Mouse (Mus musculus): ENCODE results near the gene Ctdspl2. TPM values are rescaled to one million over a fixed set of nuclear protein-coding genes. Genes with fewer than 3 reads are reported as not detected.

The Ctdspl2 gene
- total RNA-seq, 4 experiments from 2014 or later, result 28.5 to 37.2 (median 34.1) TPM

- no peak for DNase-seq (ENCODE audit: low spot score in 2 of 2)
These were observed 103.7 kb downstream of the Ctdspl2 start for GRCm38 (mm10) chr2:122059365-122060115.

Small RNA genes lying within 50 kb of the gene (microRNA-seq; reads per million reads assigned to microRNA genes)
- gene Gm47314, result 0 reads per million in 2 experiments

Other genes starting within 250 kb of the Ctdspl2 start
- 10 to 100 TPM; 32.5 to 38.7 (median 38.0) TPM for gene Frmd5, start 148.9 kb upstream of the Ctdspl2 start, total RNA-seq (2022)
- gene Casc4, start 89.0 kb upstream of the Ctdspl2 start, total RNA-seq (2022), result 10 to 100 TPM; 90.4 to 95.9 (median 92.5) TPM
- under 1 TPM in 3 of 4 experiments, not detected in 1; 0.23 to 0.57 (median 0.35) TPM for gene Mageb3, start 91 bp downstream of the Ctdspl2 start, total RNA-seq (2022)
- 10 to 100 TPM; 18.1 to 21.9 (median 18.7) TPM for gene Eif3j1, start 72.5 kb downstream of the Ctdspl2 start, total RNA-seq (2022)
- gene Spg11, start 162.4 kb downstream of the Ctdspl2 start, total RNA-seq (2022), result 10 to 100 TPM; 15.2 to 19.3 (median 18.5) TPM
- 100 to 1,000 TPM; 103 to 516 (median 252) TPM for gene B2m, start 191.7 kb downstream of the Ctdspl2 start, total RNA-seq (2022)
- gene Trim69, start 204.7 kb downstream of the Ctdspl2 start, total RNA-seq (2022), result not detected
- under 1 TPM in 2 of 4 experiments, not detected in 2; 0.23 to 0.29 TPM for gene Patl2, start 230.2 kb downstream of the Ctdspl2 start, total RNA-seq (2022)
- gene Terb2, start 230.3 kb downstream of the Ctdspl2 start, total RNA-seq (2022), result not detected